ENCODE assay signal across 23 mouse cellular contexts in the genomic region with DNA sequence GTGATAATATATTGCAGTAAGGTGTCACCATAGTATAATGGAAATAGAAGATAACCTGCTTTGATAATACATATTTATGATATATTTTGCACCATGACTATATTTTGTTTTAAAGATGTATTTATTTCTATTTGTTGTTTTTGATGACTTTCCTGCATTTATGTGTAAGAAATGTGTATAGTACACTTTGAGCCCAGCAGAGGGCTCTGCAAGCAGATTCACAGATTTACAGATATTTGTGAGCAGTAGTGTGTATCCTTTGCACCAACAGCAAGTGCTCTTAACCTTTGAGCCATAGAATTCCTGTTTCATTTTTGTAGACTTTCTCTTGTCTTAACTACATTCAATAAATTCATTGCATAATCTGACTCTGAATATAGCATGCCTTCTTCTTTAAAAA. TPM values are rescaled to one million over a fixed set of nuclear protein-coding genes. Genes with fewer than 3 reads are reported as not detected.
A peak's percentile ranks its signal among the peaks of the same experiment; 100 is the strongest.
DNase-seq lines count a peak whose midpoint lies in the region; ATAC-seq and TF ChIP-seq lines count a peak whose summit lies in the region.
"Had no signal": no experiment of that assay in that cellular context is flagged by ENCODE, and none has a peak within 500 bp of the region (broad histone marks: within the 10 kb centered on the region; RNA-seq: fewer than 3 reads in every experiment).

No protein-coding gene starts in this region.

- no peaks in the 10 kb centered on the region for H3K4me1 ChIP-seq in hindbrain, postnatal 0 days (ENCODE audit: insufficient read depth, low read length)
- no peaks in the 10 kb centered on the region for H3K4me1 ChIP-seq in hindbrain, embryonic 16.5 days (ENCODE audit: control insufficient read depth, insufficient read depth, low read depth, low read length)
- no peaks in the 10 kb centered on the region for H3K4me1 ChIP-seq in midbrain, postnatal 0 days (ENCODE audit: insufficient read depth, low read length)
- no peaks in the 10 kb centered on the region for H3K4me1 ChIP-seq in midbrain, embryonic 10.5 days
- H3K4me1 ChIP-seq: embryonic facial prominence, embryonic 15.5 days; forebrain, embryonic 10.5 days; forebrain, embryonic 15.5 days; heart, embryonic 10.5 days; hindbrain, embryonic 13.5 days had no signal

- H3K27ac ChIP-seq in hindbrain, postnatal 0 days: no peak overlapping the region
- no peak overlapping the region for H3K27ac ChIP-seq in hindbrain, embryonic 16.5 days (ENCODE audit: low read depth, low read length)
- no peak overlapping the region for H3K27ac ChIP-seq in left cerebral cortex, adult 2 months
- no peak overlapping the region for H3K27ac ChIP-seq in midbrain, postnatal 0 days (ENCODE audit: low read depth, low read length)
- H3K27ac ChIP-seq in midbrain, embryonic 10.5 days (replicated peaks): no peak overlapping the region
- H3K27ac ChIP-seq: embryonic facial prominence, embryonic 15.5 days; forebrain, embryonic 10.5 days; forebrain, embryonic 15.5 days; heart, embryonic 10.5 days; hindbrain, embryonic 13.5 days had no signal

- H3K27me3 ChIP-seq in hindbrain, postnatal 0 days (ENCODE audit: insufficient read depth, low read length): no peaks in the 10 kb centered on the region
- no peaks in the 10 kb centered on the region for H3K27me3 ChIP-seq in hindbrain, embryonic 16.5 days (replicated peaks; ENCODE audit: control insufficient read depth, insufficient read depth, low read length)
- H3K27me3 ChIP-seq in midbrain, postnatal 0 days (ENCODE audit: insufficient read depth, low read length): no peaks in the 10 kb centered on the region
- no peaks in the 10 kb centered on the region for H3K27me3 ChIP-seq in midbrain, embryonic 10.5 days (ENCODE audit: low read depth, poor library complexity, severe bottlenecking)
- H3K27me3 ChIP-seq: embryonic facial prominence, embryonic 15.5 days; forebrain, embryonic 15.5 days; hindbrain, embryonic 13.5 days had no signal

- peak; percentile 56 for TF ChIP-seq CTCF in hindbrain, postnatal 0 days (IDR thresholded peaks at IDR 0.05; ENCODE audit: low read depth)
- peak; percentile 40 for TF ChIP-seq CTCF in left cerebral cortex, adult 2 months (IDR thresholded peaks at IDR 0.05)
- TF ChIP-seq CTCF in midbrain, postnatal 0 days (IDR thresholded peaks at IDR 0.05): peak; percentile 65

- ATAC-seq in hindbrain, postnatal 0 days: no peak
- ATAC-seq in hindbrain, embryonic 16.5 days: no peak
- no peak for ATAC-seq in midbrain, postnatal 0 days (ENCODE audit: low FRiP score)
- ATAC-seq: forebrain, embryonic 15.5 days had no signal

- no peaks in the 10 kb centered on the region for H3K9me3 ChIP-seq in hindbrain, postnatal 0 days (ENCODE audit: low read length)
- no peaks in the 10 kb centered on the region for H3K9me3 ChIP-seq in hindbrain, embryonic 16.5 days (ENCODE audit: control insufficient read depth, low read length)
- no peaks in the 10 kb centered on the region for H3K9me3 ChIP-seq in midbrain, postnatal 0 days (ENCODE audit: low read length)
- no peaks in the 10 kb centered on the region for H3K9me3 ChIP-seq in midbrain, embryonic 10.5 days (replicated peaks)
- H3K9me3 ChIP-seq: embryonic facial prominence, embryonic 15.5 days; forebrain, embryonic 10.5 days; forebrain, embryonic 15.5 days; heart, embryonic 10.5 days; hindbrain, embryonic 13.5 days had no signal

- no peaks in the 10 kb centered on the region for H3K36me3 ChIP-seq in hindbrain, postnatal 0 days (ENCODE audit: insufficient read depth, low read length)
- no peaks in the 10 kb centered on the region for H3K36me3 ChIP-seq in hindbrain, embryonic 16.5 days (ENCODE audit: control insufficient read depth, insufficient read depth, low read length)
- H3K36me3 ChIP-seq in midbrain, postnatal 0 days (ENCODE audit: insufficient read depth, low read length): no peaks in the 10 kb centered on the region
- no peaks in the 10 kb centered on the region for H3K36me3 ChIP-seq in midbrain, embryonic 10.5 days
- H3K36me3 ChIP-seq: embryonic facial prominence, embryonic 15.5 days; forebrain, embryonic 10.5 days; forebrain, embryonic 15.5 days; heart, embryonic 10.5 days; hindbrain, embryonic 13.5 days had no signal

- H3K9ac ChIP-seq in hindbrain, postnatal 0 days (replicated peaks; ENCODE audit: low read length): no peak overlapping the region
- H3K9ac ChIP-seq in hindbrain, embryonic 16.5 days (ENCODE audit: low read depth, low read length): no peak overlapping the region
- H3K9ac ChIP-seq in midbrain, postnatal 0 days (replicated peaks; ENCODE audit: low read length, poor library complexity, severe bottlenecking): no peak overlapping the region
- H3K9ac ChIP-seq: embryonic facial prominence, embryonic 15.5 days; forebrain, embryonic 15.5 days; hindbrain, embryonic 13.5 days had no signal

- H3K4me3 ChIP-seq in hindbrain, postnatal 0 days (ENCODE audit: low read length): no peak overlapping the region
- no peak overlapping the region for H3K4me3 ChIP-seq in hindbrain, embryonic 16.5 days (ENCODE audit: low read length)
- H3K4me3 ChIP-seq in left cerebral cortex, adult 2 months: no peak overlapping the region
- no peak overlapping the region for H3K4me3 ChIP-seq in midbrain, postnatal 0 days (ENCODE audit: low read depth, low read length)
- H3K4me3 ChIP-seq in midbrain, embryonic 10.5 days: no peak overlapping the region
- H3K4me3 ChIP-seq: embryonic facial prominence, embryonic 15.5 days; erythroblast, embryonic 14.5 days; forebrain, embryonic 10.5 days; forebrain, embryonic 15.5 days; heart, embryonic 10.5 days; hindbrain, embryonic 13.5 days had no signal

- intact Hi-C loops in left cerebral cortex, adult 2 months (cut with DNase I): no loop called here
- intact Hi-C loops in left cerebral cortex, postnatal 36 days (cut with DNase I): no loop called here
- intact Hi-C loops in heart, postnatal 36 days (cut with DNase I): no loop called here

- DNase-seq in hindbrain, postnatal 0 days (ENCODE audit: low spot score): peak; percentile 42
- no peak for DNase-seq in left cerebral cortex, adult 2 months (ENCODE audit: extremely low spot score in 1 of 2, low spot score in 2 of 2)
- no peak for DNase-seq in left cerebral cortex, postnatal 36 days (ENCODE audit: low spot score in 2 of 2)
- DNase-seq in midbrain, postnatal 0 days (ENCODE audit: low spot score): no peak
- DNase-seq in midbrain, embryonic 10.5 days (ENCODE audit: low spot score): no peak
- no peak for DNase-seq in cerebellum, adult 18-20 months
- no peak for DNase-seq in heart, postnatal 36 days
- DNase-seq: adrenal gland, adult 8-10 months; adrenal gland, postnatal 36 days; cerebellum, adult 11-12 months; embryo, embryonic 11 days; gastrocnemius, postnatal 10 days; heart, adult 18-20 months; heart, postnatal 10 days had no signal

- no peak overlapping the region for H3K4me2 ChIP-seq in hindbrain, postnatal 0 days (ENCODE audit: low read depth, low read length)
- no peak overlapping the region for H3K4me2 ChIP-seq in hindbrain, embryonic 16.5 days (ENCODE audit: low read length)
- no peak overlapping the region for H3K4me2 ChIP-seq in midbrain, postnatal 0 days (ENCODE audit: low read depth, low read length, poor library complexity, severe bottlenecking)
- H3K4me2 ChIP-seq: embryonic facial prominence, embryonic 15.5 days; forebrain, embryonic 15.5 days; hindbrain, embryonic 13.5 days had no signal

RNA-seq across cellular contexts. Expression of gene Cntn4, which starts 10.7 kb away (rescaled TPM):
- 17.3 and 21.5 TPM in 2 replicates for total RNA-seq in hindbrain, postnatal 0 days (2014; rRNA removed)
- 19.8 and 21.5 TPM in 2 replicates for polyA plus RNA-seq in hindbrain, postnatal 0 days (2015; fragmentation: Nextera tagmentation; extraction: Ambion mirVana)
- 26.0 and 26.7 TPM in 2 replicates for polyA plus RNA-seq in hindbrain, embryonic 16.5 days (2015; fragmentation: Nextera tagmentation; extraction: Ambion mirVana)
- 10 to 100 TPM; 63.9 to 69.4 TPM for total RNA-seq in left cerebral cortex, adult 2 months (2021)
- total RNA-seq in left cerebral cortex, postnatal 36 days (2021): 10 to 100 TPM; 64.0 to 68.1 TPM
- total RNA-seq in midbrain, postnatal 0 days (2014; rRNA removed): 22.3 and 31.3 TPM in 2 replicates
- 27.0 and 28.5 TPM in 2 replicates for polyA plus RNA-seq in midbrain, postnatal 0 days (2015; fragmentation: Nextera tagmentation; extraction: Ambion mirVana)
- polyA plus RNA-seq in midbrain, embryonic 10.5 days (2016; fragmentation: Nextera tagmentation; extraction: Ambion mirVana): 0.07 and 0.76 TPM in 2 replicates
- not detected for total RNA-seq in heart, postnatal 36 days (2021)
- total RNA-seq: common myeloid progenitor, adult 5-6 weeks; heart, adult 18-20 months; hematopoietic stem cell, adult 5-6 weeks had no signal
- polyA plus RNA-seq: erythroblast, embryonic 14.5 days had no signal

Comparison
In these comparisons a context has a peak if more than half of its experiments do, and no peak if none do; other contexts are left out.
1. RNA of gene Cntn4, which starts 10.7 kb away (total RNA-seq): 63.9 to 69.4 TPM in left cerebral cortex, adult 2 months, 64.0 to 68.1 TPM in left cerebral cortex, postnatal 36 days, 22.3 to 31.3 TPM in midbrain, postnatal 0 days and 17.3 to 21.5 TPM in hindbrain, postnatal 0 days; not detected in heart, postnatal 36 days; every median in the first group is over 10 times any median in the second.
2. Peak in every context shown above with its lines, with median percentiles within 50 percentile points of each other: CTCF ChIP-seq.